Mouse (Mus musculus) embryonic facial prominence, embryonic 15.5 days (tissue): ENCODE measurements around the gene Mmel1. TPM values are rescaled to one million over a fixed set of nuclear protein-coding genes. Genes with fewer than 3 reads are reported as not detected.

Experiments
- ATAC-seq: fragments of 200-750 bp; cut with Nextera tagmentation; 2 replicates; pipeline ENCODE4 v1.8.0; 2017; ENCODE audit warnings: low read depth, moderate TSS enrichment; ENCODE audit not compliant: insufficient number of reproducible peaks, low FRiP score, low TSS enrichment
- H3K27ac ChIP-seq: fragments of 300-500 bp; sonication (generic); replicated peaks from 2 replicates; pipeline ENCODE4 v1.5.1; 2015; ENCODE audit warnings: mild to moderate bottlenecking, inconsistent platforms
- H3K27me3 ChIP-seq: fragments of 300-500 bp; sonication (generic); 2 replicates; pipeline ENCODE4 v1.6.1; 2015; ENCODE audit warnings: inconsistent platforms
- H3K36me3 ChIP-seq: fragments of 300-500 bp; sonication (generic); 2 replicates; pipeline ENCODE4 v1.6.1; 2015; ENCODE audit warnings: mild to moderate bottlenecking, inconsistent platforms
- H3K4me1 ChIP-seq: fragments of 300-500 bp; sonication (generic); 2 replicates; pipeline ENCODE4 v1.6.1; 2015; ENCODE audit warnings: inconsistent platforms
- H3K4me2 ChIP-seq: fragments of 300-500 bp; sonication (generic); replicated peaks from 2 replicates; pipeline ENCODE4 v1.6.1; 2015; ENCODE audit warnings: mild to moderate bottlenecking, inconsistent platforms
- H3K4me3 ChIP-seq: fragments of 300-500 bp; sonication (generic); replicated peaks from 2 replicates; pipeline ENCODE4 v1.5.1; 2015; ENCODE audit warnings: mild to moderate bottlenecking, inconsistent platforms
- H3K9ac ChIP-seq: fragments of 300-500 bp; sonication (generic); 2 replicates; pipeline ENCODE4 v1.6.1; 2015; ENCODE audit warnings: inconsistent platforms
- H3K9me3 ChIP-seq: fragments of 300-500 bp; sonication (generic); replicated peaks from 2 replicates; pipeline ENCODE4 v1.6.1; 2016; ENCODE audit warnings: inconsistent platforms
- WGBS: fragments of 180-500 bp; shearing (Covaris S2); methylation state at CpG from one replicate; pipeline ENCODE4 v1.1.7; 2015; 5-methylcytosine and 5-hydroxymethylcytosine counted together
- polyA plus RNA-seq: library from polyadenylated mRNA; unstranded; fragments of >200 nt; fragmentation: Nextera tagmentation; extraction: Ambion mirVana; gene quantifications from 2 replicates; pipeline ENCODE4 v1.2.1, GENCODE M21; 2015

Gene Mmel1
- polyA plus RNA-seq, 1 experiment from 2014 or later, result 0.57 TPM

GRCm38 (mm10) chr4:154853881-154854280 is 15.5 kb upstream of the Mmel1 start:
- ATAC-seq, result no peak
- no peaks in the 10 kb centered on the region for H3K36me3 ChIP-seq
- H3K9ac ChIP-seq, result no peak overlapping the region
- H3K4me2 ChIP-seq, result no peak overlapping the region
- H3K9me3 ChIP-seq, result no peaks in the 10 kb centered on the region
- H3K4me1 ChIP-seq, result peaks cover 14% of the 10 kb centered on the region; the same call in 1 of the 2 replicates
- H3K27ac ChIP-seq, result no peak overlapping the region
- peaks cover 35% of the 10 kb centered on the region for H3K27me3 ChIP-seq
- no peak overlapping the region for H3K4me3 ChIP-seq
- WGBS, result 75% methylated on average over 4 of the region's 4 CpGs

- H3K4me1 ChIP-seq, result peaks cover 14% of the 10 kb centered on the region; the same call in 1 of the 2 replicates
- no peak overlapping the region for H3K9ac ChIP-seq
- no peak overlapping the region for H3K27ac ChIP-seq
- no peak for ATAC-seq
- peaks cover 35% of the 10 kb centered on the region for H3K27me3 ChIP-seq
- 50% methylated on average over 12 of the region's 12 CpGs for WGBS
- H3K36me3 ChIP-seq, result no peaks in the 10 kb centered on the region
- H3K4me3 ChIP-seq, result no peak overlapping the region
- H3K4me2 ChIP-seq, result no peak overlapping the region
- no peaks in the 10 kb centered on the region for H3K9me3 ChIP-seq
These were observed 14.6 kb upstream of the Mmel1 start for GRCm38 (mm10) chr4:154854676-154855345.

GRCm38 (mm10) chr4:154855721-154856479 is 13.5 kb upstream of the Mmel1 start:
- H3K9me3 ChIP-seq, result no peaks in the 10 kb centered on the region
- H3K4me3 ChIP-seq, result peak overlapping the region; percentile 52
- H3K4me1 ChIP-seq, result peaks cover 14% of the 10 kb centered on the region; the same call in 1 of the 2 replicates
- WGBS, result under 1% methylated on average over 103 of the region's 110 CpGs
- ATAC-seq, result peak; percentile 89
- H3K4me2 ChIP-seq, result peak overlapping the region; percentile 96
- no peaks in the 10 kb centered on the region for H3K36me3 ChIP-seq
- peaks cover 35% of the 10 kb centered on the region for H3K27me3 ChIP-seq
- H3K9ac ChIP-seq, result peak overlapping the region; percentile 2; the same call in 1 of the 2 replicates
- no peak overlapping the region for H3K27ac ChIP-seq

- H3K9ac ChIP-seq, result 0 out of 2 replicates have a peak overlapping the region, but pooled peaks have one; percentile 2
These were observed 12.9 kb upstream of the Mmel1 start for GRCm38 (mm10) chr4:154856480-154856837.

GRCm38 (mm10) chr4:154856882-154857281 is 12.5 kb upstream of the Mmel1 start:
- H3K27me3 ChIP-seq, result peaks cover 35% of the 10 kb centered on the region
- H3K4me2 ChIP-seq, result peak overlapping the region; percentile 96
- peaks cover 14% of the 10 kb centered on the region; the same call in 1 of the 2 replicates for H3K4me1 ChIP-seq
- no peaks in the 10 kb centered on the region for H3K36me3 ChIP-seq
- no peaks in the 10 kb centered on the region for H3K9me3 ChIP-seq
- no peak overlapping the region for H3K9ac ChIP-seq
- WGBS, result 84% methylated on average over 7 of the region's 7 CpGs
- H3K4me3 ChIP-seq, result peak overlapping the region; percentile 52; the same call in 1 of the 2 replicates
- H3K27ac ChIP-seq, result no peak overlapping the region
- ATAC-seq, result no peak

More at GRCm38 (mm10) chr4:154856480-154856837, 12.9 kb upstream of the Mmel1 start:
- Histone ChIP-seq H3K27ac (no peak overlapping the region), H3K4me2 (peak overlapping the region; percentile 96), H3K4me1 (peaks cover 14% of the 10 kb centered on the region; the same call in 1 of the 2 replicates), H3K27me3 (peaks cover 35% of the 10 kb centered on the region), H3K4me3 (peak overlapping the region; percentile 52), H3K9me3 (no peaks in the 10 kb centered on the region), H3K36me3 (no peaks in the 10 kb centered on the region)
- WGBS, result 15% methylated on average over 9 of the region's 9 CpGs
- no peak for ATAC-seq

- ATAC-seq, result no peak
- H3K36me3 ChIP-seq, result no peaks in the 10 kb centered on the region
- H3K4me2 ChIP-seq, result no peak overlapping the region
- H3K27me3 ChIP-seq, result peaks cover 35% of the 10 kb centered on the region
- no peak overlapping the region for H3K9ac ChIP-seq
- peaks cover 14% of the 10 kb centered on the region; the same call in 1 of the 2 replicates for H3K4me1 ChIP-seq
- H3K4me3 ChIP-seq, result no peak overlapping the region
- whole genome bisulfite sequencing, result 73% methylated on average over 10 of the region's 10 CpGs
- no peak overlapping the region for H3K27ac ChIP-seq
- H3K9me3 ChIP-seq, result no peaks in the 10 kb centered on the region
These were observed 11.8 kb upstream of the Mmel1 start for GRCm38 (mm10) chr4:154857366-154858240.

GRCm38 (mm10) chr4:154858601-154859000 is 10.8 kb upstream of the Mmel1 start:
- H3K27me3 ChIP-seq, result peaks cover 32% of the 10 kb centered on the region
- H3K4me1 ChIP-seq, result peaks cover 14% of the 10 kb centered on the region; the same call in 1 of the 2 replicates
- no peak overlapping the region for H3K4me3 ChIP-seq
- H3K27ac ChIP-seq, result no peak overlapping the region
- 74% methylated on average over 3 of the region's 3 CpGs for WGBS
- H3K4me2 ChIP-seq, result no peak overlapping the region
- ATAC-seq, result no peak
- H3K9me3 ChIP-seq, result no peaks in the 10 kb centered on the region
- no peak overlapping the region for H3K9ac ChIP-seq
- no peaks in the 10 kb centered on the region for H3K36me3 ChIP-seq

- no peaks in the 10 kb centered on the region for H3K36me3 ChIP-seq
- no peaks in the 10 kb centered on the region for H3K9me3 ChIP-seq
- 0 out of 2 replicates have a peak, but pooled peaks cover 3% of the 10 kb centered on the region for H3K27me3 ChIP-seq
- no peak overlapping the region for H3K4me2 ChIP-seq
- WGBS, result 80% methylated on average over 5 of the region's 5 CpGs
- H3K4me3 ChIP-seq, result no peak overlapping the region
- peaks cover 12% of the 10 kb centered on the region for H3K4me1 ChIP-seq
- H3K9ac ChIP-seq, result no peak overlapping the region
- ATAC-seq, result no peak
- no peak overlapping the region for H3K27ac ChIP-seq
These were observed 7.4 kb upstream of the Mmel1 start for GRCm38 (mm10) chr4:154861967-154862366.

- H3K9ac ChIP-seq, result no peak overlapping the region
- H3K4me1 ChIP-seq, result peaks cover 12% of the 10 kb centered on the region
- H3K4me2 ChIP-seq, result no peak overlapping the region
- no peaks in the 10 kb centered on the region for H3K27me3 ChIP-seq
- 81% methylated on average over 3 of the region's 3 CpGs for WGBS
- H3K9me3 ChIP-seq, result no peaks in the 10 kb centered on the region
- peak overlapping the region; percentile 86 for H3K27ac ChIP-seq
- no peak for ATAC-seq
- H3K36me3 ChIP-seq, result no peaks in the 10 kb centered on the region
- H3K4me3 ChIP-seq, result no peak overlapping the region
These were observed 5.9 kb upstream of the Mmel1 start for GRCm38 (mm10) chr4:154863436-154863935.

- Histone ChIP-seq H3K27ac (peak overlapping the region; percentile 86), H3K4me2 (peak overlapping the region; percentile 56), H3K9ac (peak overlapping the region; percentile 24; the same call in 1 of the 2 replicates), H3K27me3 (no peaks in the 10 kb centered on the region), H3K4me1 (peaks cover 12% of the 10 kb centered on the region), H3K36me3 (no peaks in the 10 kb centered on the region), H3K9me3 (no peaks in the 10 kb centered on the region), H3K4me3 (peak overlapping the region; percentile 46)
- WGBS, result under 1% methylated on average over 18 of the region's 18 CpGs
- ATAC-seq, result peak; percentile 90
These were observed 5.1 kb upstream of the Mmel1 start for GRCm38 (mm10) chr4:154864271-154864771.
